ENCODE assay signal across 23 mouse cellular contexts in the genomic region with DNA sequence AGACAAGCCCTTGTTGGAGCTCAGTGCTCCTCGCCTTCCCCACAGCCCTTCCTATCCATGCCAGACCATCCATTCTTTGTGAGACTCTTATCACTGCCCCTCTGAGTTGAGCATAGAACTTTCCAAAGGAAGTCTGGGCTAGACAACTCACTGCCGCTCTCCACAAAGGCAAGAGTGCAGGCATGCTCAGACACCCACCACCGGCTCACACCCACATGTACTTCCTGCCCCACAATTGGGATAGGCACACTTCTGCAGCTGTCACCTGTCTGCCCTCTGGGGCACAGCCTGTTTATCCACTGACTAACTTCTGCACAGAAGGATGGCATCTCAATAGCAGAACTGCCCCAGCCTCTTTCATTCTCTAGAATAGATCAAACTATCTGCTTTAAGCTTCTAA.
DNase-seq lines count a peak whose midpoint lies in the region; ATAC-seq and TF ChIP-seq lines count a peak whose summit lies in the region.
"Had no signal": no experiment of that assay in that cellular context is flagged by ENCODE, and none has a peak within 500 bp of the region (broad histone marks: within the 10 kb centered on the region; RNA-seq: fewer than 3 reads in every experiment).

No protein-coding gene starts in this region.

- no peaks in the 10 kb centered on the region for H3K36me3 ChIP-seq in heart, embryonic 15.5 days
- H3K36me3 ChIP-seq in midbrain, embryonic 10.5 days = no peaks in the 10 kb centered on the region; the same call in 1 of the 2 replicates
- no peaks in the 10 kb centered on the region for H3K36me3 ChIP-seq in midbrain, postnatal 0 days (ENCODE audit: insufficient read depth, low read length)
- H3K36me3 ChIP-seq in stomach, postnatal 0 days (ENCODE audit: control insufficient read depth, insufficient read depth, low read length) = no peaks in the 10 kb centered on the region
- H3K36me3 ChIP-seq: embryonic facial prominence, embryonic 10.5 days; forebrain, embryonic 12.5 days; limb, embryonic 15.5 days had no signal

- 0 out of 2 replicates have a peak, but pooled peaks cover 2% of the 10 kb centered on the region for H3K4me1 ChIP-seq in heart, embryonic 15.5 days (replicated peaks)
- H3K4me1 ChIP-seq in midbrain, embryonic 10.5 days = peaks cover 24% of the 10 kb centered on the region
- H3K4me1 ChIP-seq in midbrain, postnatal 0 days (ENCODE audit: insufficient read depth, low read length) = no peaks in the 10 kb centered on the region
- no peaks in the 10 kb centered on the region for H3K4me1 ChIP-seq in stomach, postnatal 0 days (replicated peaks; ENCODE audit: control insufficient read depth, insufficient read depth)

- WGBS in heart, embryonic 15.5 days = 55% methylated on average over 3 of the region's 3 CpGs
- WGBS in midbrain, embryonic 10.5 days = 91% methylated on average over 3 of the region's 3 CpGs
- 84% methylated on average over 3 of the region's 3 CpGs for WGBS in midbrain, postnatal 0 days
- WGBS in stomach, postnatal 0 days = 64% methylated on average over 3 of the region's 3 CpGs

- ATAC-seq in heart, embryonic 15.5 days (replicated peaks; ENCODE audit: insufficient number of reproducible peaks, insufficient read depth, low FRiP score, low read depth) = peak; percentile 18; the same call in 1 of the 2 replicates
- ATAC-seq in midbrain, postnatal 0 days (ENCODE audit: low FRiP score) = no peak
- ATAC-seq in stomach, postnatal 0 days (ENCODE audit: low FRiP score, low TSS enrichment) = no peak
- no peak for ATAC-seq in frontal cortex, adult (ENCODE audit: low TSS enrichment)
- ATAC-seq: hindbrain, postnatal 0 days; intestine, postnatal 0 days; liver, postnatal 0 days; midbrain, embryonic 16.5 days had no signal

- no peak overlapping the region for H3K9ac ChIP-seq in heart, embryonic 15.5 days
- H3K9ac ChIP-seq in midbrain, postnatal 0 days (replicated peaks; ENCODE audit: low read length, poor library complexity, severe bottlenecking) = no peak overlapping the region
- H3K9ac ChIP-seq in stomach, postnatal 0 days (ENCODE audit: low read length) = no peak overlapping the region
- H3K9ac ChIP-seq: forebrain, embryonic 12.5 days; limb, embryonic 15.5 days; liver, postnatal 0 days had no signal

- no peak overlapping the region for H3K4me2 ChIP-seq in heart, embryonic 15.5 days
- no peak overlapping the region for H3K4me2 ChIP-seq in midbrain, postnatal 0 days (ENCODE audit: low read depth, low read length, poor library complexity, severe bottlenecking)
- no peak overlapping the region for H3K4me2 ChIP-seq in stomach, postnatal 0 days (replicated peaks; ENCODE audit: low read depth)
- H3K4me2 ChIP-seq: forebrain, embryonic 12.5 days; limb, embryonic 15.5 days had no signal

- no peak for DNase-seq in heart, adult 8-10 months (ENCODE audit: low spot score)
- no peak for DNase-seq in midbrain, embryonic 10.5 days (ENCODE audit: low spot score)
- no peak for DNase-seq in midbrain, postnatal 0 days (ENCODE audit: low spot score)
- peak; percentile 8 for DNase-seq in stomach, postnatal 0 days (ENCODE audit: low spot score)
- DNase-seq in thymus, postnatal 36 days = peak; percentile 69 to 83
- DNase-seq in cerebellum, postnatal 10 days = no peak
- DNase-seq: B cell, adult 2 months; cerebellum, adult 18-20 months; cerebellum, postnatal 36 days; gastrocnemius, postnatal 10 days; heart, postnatal 14 days; kidney, postnatal 14 days; liver, postnatal 0 days; lung, postnatal 10 days had no signal

- no peak overlapping the region for H3K27ac ChIP-seq in heart, embryonic 15.5 days
- H3K27ac ChIP-seq in midbrain, embryonic 10.5 days (replicated peaks) = peak overlapping the region; percentile 58
- no peak overlapping the region for H3K27ac ChIP-seq in midbrain, postnatal 0 days (ENCODE audit: low read depth, low read length)
- H3K27ac ChIP-seq in stomach, postnatal 0 days (replicated peaks) = no peak overlapping the region
- H3K27ac ChIP-seq: embryonic facial prominence, embryonic 10.5 days; forebrain, embryonic 12.5 days; hindbrain, postnatal 0 days; layer of hippocampus, adult 2 months; limb, embryonic 15.5 days had no signal

- H3K27me3 ChIP-seq in heart, embryonic 15.5 days = no peaks in the 10 kb centered on the region
- no peaks in the 10 kb centered on the region for H3K27me3 ChIP-seq in midbrain, embryonic 10.5 days (ENCODE audit: low read depth, poor library complexity, severe bottlenecking)
- no peaks in the 10 kb centered on the region for H3K27me3 ChIP-seq in midbrain, postnatal 0 days (ENCODE audit: insufficient read depth, low read length)
- H3K27me3 ChIP-seq in stomach, postnatal 0 days (ENCODE audit: control insufficient read depth, insufficient read depth, low read length) = no peaks in the 10 kb centered on the region
- H3K27me3 ChIP-seq: forebrain, embryonic 12.5 days; limb, embryonic 15.5 days had no signal

- no peaks in the 10 kb centered on the region for H3K9me3 ChIP-seq in heart, embryonic 15.5 days (replicated peaks)
- no peaks in the 10 kb centered on the region for H3K9me3 ChIP-seq in midbrain, embryonic 10.5 days (replicated peaks)
- no peaks in the 10 kb centered on the region for H3K9me3 ChIP-seq in midbrain, postnatal 0 days (ENCODE audit: low read length)
- H3K9me3 ChIP-seq in stomach, postnatal 0 days (ENCODE audit: control insufficient read depth, low read length) = no peaks in the 10 kb centered on the region
- H3K9me3 ChIP-seq: embryonic facial prominence, embryonic 10.5 days; forebrain, embryonic 12.5 days; limb, embryonic 15.5 days had no signal

- no peak for TF ChIP-seq EP300 in stomach, postnatal 0 days (optimal IDR thresholded peaks at IDR 0.05)

- no peak for TF ChIP-seq CTCF in midbrain, postnatal 0 days (IDR thresholded peaks at IDR 0.05)
- TF ChIP-seq CTCF in stomach, postnatal 0 days (IDR thresholded peaks at IDR 0.05; ENCODE audit: low read depth) = no peak

- no peak overlapping the region for H3K4me3 ChIP-seq in heart, embryonic 15.5 days
- no peak overlapping the region for H3K4me3 ChIP-seq in midbrain, embryonic 10.5 days
- no peak overlapping the region for H3K4me3 ChIP-seq in midbrain, postnatal 0 days (ENCODE audit: low read depth, low read length)
- H3K4me3 ChIP-seq in stomach, postnatal 0 days (ENCODE audit: low read depth, low read length) = no peak overlapping the region
- H3K4me3 ChIP-seq: embryonic facial prominence, embryonic 10.5 days; forebrain, embryonic 12.5 days; layer of hippocampus, adult 2 months; limb, embryonic 15.5 days had no signal

Comparison
In these comparisons a context has a peak if more than half of its experiments do, and no peak if none do; other contexts are left out.
1. DNase-seq: peak in stomach, postnatal 0 days (single experiment) and thymus, postnatal 36 days (2 of 2); none in heart, adult 8-10 months (single experiment), midbrain, embryonic 10.5 days (single experiment), midbrain, postnatal 0 days (single experiment) and cerebellum, postnatal 10 days (0 of 2).